Mouse (Mus musculus) embryonic facial prominence, embryonic 10.5 days (tissue): ENCODE measurements around the gene Csta1. TPM values are rescaled to one million over a fixed set of nuclear protein-coding genes. Genes with fewer than 3 reads are reported as not detected.
A peak's percentile ranks its signal among the peaks of the same experiment; 100 is the strongest.

Source experiments
- DNase-seq: peaks from one replicate; pipeline ENCODE4 v3.0.0-alpha.2; 2017; ENCODE audit warnings: low spot score
- H3K27ac ChIP-seq: fragments of 300-500 bp; sonication (generic); replicated peaks from 2 replicates; pipeline ENCODE4 v1.5.1; 2016; ENCODE audit warnings: mild to moderate bottlenecking
- H3K27me3 ChIP-seq: fragments of 300-500 bp; sonication (generic); replicated peaks from 2 replicates; pipeline ENCODE4 v1.6.1; 2016; ENCODE audit warnings: low read depth, mild to moderate bottlenecking; ENCODE audit not compliant: poor library complexity, severe bottlenecking
- H3K36me3 ChIP-seq: fragments of 300-500 bp; sonication (generic); replicated peaks from 2 replicates; pipeline ENCODE4 v1.6.1; 2016; ENCODE audit warnings: mild to moderate bottlenecking, moderate library complexity
- H3K4me1 ChIP-seq: fragments of 300-500 bp; sonication (generic); 2 replicates; pipeline ENCODE4 v1.6.1; 2016
- H3K4me3 ChIP-seq: fragments of 300-500 bp; sonication (generic); 2 replicates; pipeline ENCODE4 v1.5.1; 2016; ENCODE audit warnings: mild to moderate bottlenecking, moderate library complexity
- H3K9me3 ChIP-seq: fragments of 300-500 bp; sonication (generic); 2 replicates; pipeline ENCODE4 v1.6.1; 2016; ENCODE audit warnings: mild to moderate bottlenecking
- WGBS: fragments of 180-500 bp; shearing (Covaris S2); methylation state at CpG from one replicate; pipeline ENCODE4 v1.1.7; 2016; 5-methylcytosine and 5-hydroxymethylcytosine counted together
- polyA plus RNA-seq: library from polyadenylated mRNA; unstranded; fragments of >200 nt; fragmentation: Nextera tagmentation; extraction: Ambion mirVana; gene quantifications from 2 replicates; pipeline ENCODE4 v1.2.1, GENCODE M21; 2016

The Csta1 gene
- polyA plus RNA-seq, 1 experiment from 2014 or later = 0.09 TPM

- H3K4me1 ChIP-seq = no peaks in the 10 kb centered on the region
- no peak overlapping the region for H3K27ac ChIP-seq
- H3K9me3 ChIP-seq = no peaks in the 10 kb centered on the region
- peaks cover 65% of the 10 kb centered on the region for H3K36me3 ChIP-seq
- no peak overlapping the region for H3K4me3 ChIP-seq
- no peaks in the 10 kb centered on the region for H3K27me3 ChIP-seq
- DNase-seq = no peak
- WGBS = 92% methylated on average over 11 of the region's 11 CpGs
Measured at GRCm38 (mm10) chr16:36090785-36091509, 40.1 kb downstream of the Csta1 start.

GRCm38 (mm10) chr16:36089850-36090616 lies 41.0 kb downstream of the Csta1 start:
- no peaks in the 10 kb centered on the region for H3K27me3 ChIP-seq
- H3K4me3 ChIP-seq = no peak overlapping the region
- H3K27ac ChIP-seq = no peak overlapping the region
- no peak for DNase-seq
- 85% methylated on average over 8 of the region's 8 CpGs for WGBS
- no peaks in the 10 kb centered on the region for H3K4me1 ChIP-seq
- H3K9me3 ChIP-seq = no peaks in the 10 kb centered on the region
- H3K36me3 ChIP-seq = peaks cover 74% of the 10 kb centered on the region

GRCm38 (mm10) chr16:36089065-36089464 lies 42.0 kb downstream of the Csta1 start:
- Histone ChIP-seq H3K9me3 (no peaks in the 10 kb centered on the region), H3K36me3 (peaks cover 84% of the 10 kb centered on the region), H3K4me3 (no peak overlapping the region), H3K27ac (no peak overlapping the region), H3K4me1 (no peaks in the 10 kb centered on the region), H3K27me3 (no peaks in the 10 kb centered on the region)
- DNase-seq = no peak
- WGBS = 88% methylated on average over 7 of the region's 7 CpGs

- Histone ChIP-seq H3K36me3 (peaks cover 96% of the 10 kb centered on the region), H3K4me1 (no peaks in the 10 kb centered on the region), H3K4me3 (no peak overlapping the region), H3K27me3 (no peaks in the 10 kb centered on the region), H3K27ac (no peak overlapping the region), H3K9me3 (no peaks in the 10 kb centered on the region)
- 87% methylated on average over 4 of the region's 4 CpGs for WGBS
- DNase-seq = no peak
Measured at GRCm38 (mm10) chr16:36087846-36088245, 43.2 kb downstream of the Csta1 start.

GRCm38 (mm10) chr16:36079916-36080315 lies 51.1 kb downstream of the Csta1 start:
- WGBS = 97% methylated on average over 3 of the region's 3 CpGs
- no peaks in the 10 kb centered on the region for H3K27me3 ChIP-seq

GRCm38 (mm10) chr16:36074772-36075171 lies 56.3 kb downstream of the Csta1 start:
- Histone ChIP-seq H3K9me3 (no peaks in the 10 kb centered on the region), H3K36me3 (peaks cover 8% of the 10 kb centered on the region), H3K4me1 (peaks cover 10% of the 10 kb centered on the region), H3K27me3 (no peaks in the 10 kb centered on the region), H3K27ac (no peak overlapping the region), H3K4me3 (no peak overlapping the region)
- no peak for DNase-seq
- 93% methylated on average over 3 of the region's 3 CpGs for WGBS

More at GRCm38 (mm10) chr16:36079916-36080315, 51.1 kb downstream of the Csta1 start:
- Histone ChIP-seq H3K27ac (no peak overlapping the region), H3K4me1 (no peaks in the 10 kb centered on the region), H3K36me3 (peaks cover 36% of the 10 kb centered on the region), H3K9me3 (no peaks in the 10 kb centered on the region), H3K4me3 (no peak overlapping the region)
- DNase-seq = no peak

GRCm38 (mm10) chr16:36072410-36073011 lies 58.5 kb downstream of the Csta1 start:
- H3K4me3 ChIP-seq = peak overlapping the region; percentile 83
- DNase-seq = no peak
- no peaks in the 10 kb centered on the region for H3K27me3 ChIP-seq
- WGBS = 33% methylated on average over 8 of the region's 8 CpGs
- H3K27ac ChIP-seq = peak overlapping the region; percentile 98
- H3K36me3 ChIP-seq = peaks cover 18% of the 10 kb centered on the region
- H3K9me3 ChIP-seq = no peaks in the 10 kb centered on the region
- H3K4me1 ChIP-seq = peaks cover 30% of the 10 kb centered on the region

- H3K36me3 ChIP-seq = peaks cover 26% of the 10 kb centered on the region
- H3K4me1 ChIP-seq = peaks cover 30% of the 10 kb centered on the region
- H3K4me3 ChIP-seq = peak within 1 kb of the TSS; percentile 83
- no peaks in the 10 kb centered on the region for H3K9me3 ChIP-seq
- peak; percentile 94 for DNase-seq
- WGBS = under 1% methylated on average over 81 of the region's 81 CpGs
- no peaks in the 10 kb centered on the region for H3K27me3 ChIP-seq
- H3K27ac ChIP-seq = peak within 1 kb of the TSS; percentile 98
Measured at GRCm38 (mm10) chr16:36071450-36072379, 59.3 kb downstream of the Csta1 start, which contains the start of the genes Fam162a and Ccdc58. Fam162a (minus strand) TSS chr16:36071594. Ccdc58 (plus strand) TSS chr16:36071685.

- H3K4me3 ChIP-seq = peak overlapping the region; percentile 83
- no peaks in the 10 kb centered on the region for H3K27me3 ChIP-seq
- WGBS = under 1% methylated on average over 16 of the region's 16 CpGs
- peaks cover 30% of the 10 kb centered on the region for H3K4me1 ChIP-seq
- peaks cover 27% of the 10 kb centered on the region for H3K36me3 ChIP-seq
- no peak for DNase-seq
- H3K27ac ChIP-seq = peak overlapping the region; percentile 98
- H3K9me3 ChIP-seq = no peaks in the 10 kb centered on the region
Measured at GRCm38 (mm10) chr16:36071071-36071449, 60.0 kb downstream of the Csta1 start.
